Mouse (Mus musculus) limb, embryonic 15.5 days (tissue): ENCODE data around the gene Def6. TPM values are rescaled to one million over a fixed set of nuclear protein-coding genes. Genes with fewer than 3 reads are reported as not detected.

Experiments
- ATAC-seq: fragments of 200-750 bp; cut with Nextera tagmentation; 2 replicates; pipeline ENCODE4 v1.8.0; 2017; ENCODE audit warnings: low read depth, moderate TSS enrichment; ENCODE audit not compliant: insufficient number of reproducible peaks, low FRiP score, low TSS enrichment
- H3K27ac ChIP-seq: fragments of 300-500 bp; sonication (generic); 2 replicates; pipeline ENCODE4 v1.5.1; 2015; ENCODE audit warnings: moderate library complexity, mild to moderate bottlenecking, inconsistent platforms
- H3K27me3 ChIP-seq: fragments of 300-500 bp; sonication (generic); 2 replicates; pipeline ENCODE4 v1.6.1; 2015; ENCODE audit warnings: inconsistent platforms
- H3K36me3 ChIP-seq: fragments of 300-500 bp; sonication (generic); 2 replicates; pipeline ENCODE4 v1.6.1; 2015; ENCODE audit warnings: inconsistent platforms
- H3K4me1 ChIP-seq: fragments of 300-500 bp; sonication (generic); 2 replicates; pipeline ENCODE4 v1.6.1; 2015; ENCODE audit warnings: inconsistent platforms
- H3K4me2 ChIP-seq: fragments of 300-500 bp; sonication (generic); 2 replicates; pipeline ENCODE4 v1.6.1; 2015; ENCODE audit warnings: mild to moderate bottlenecking, inconsistent platforms
- H3K4me3 ChIP-seq: fragments of 300-500 bp; sonication (generic); 2 replicates; pipeline ENCODE4 v1.5.1; 2015; ENCODE audit warnings: mild to moderate bottlenecking, inconsistent platforms
- H3K9ac ChIP-seq: fragments of 300-500 bp; sonication (generic); 2 replicates; pipeline ENCODE4 v1.6.1; 2015; ENCODE audit warnings: inconsistent platforms
- H3K9me3 ChIP-seq: fragments of 300-500 bp; sonication (generic); 2 replicates; pipeline ENCODE4 v1.6.1; 2016; ENCODE audit warnings: inconsistent platforms
- WGBS: fragments of 180-500 bp; shearing (Covaris S2); methylation state at CpG from one replicate; pipeline ENCODE4 v1.1.7; 2015; 5-methylcytosine and 5-hydroxymethylcytosine counted together
- polyA plus RNA-seq: library from polyadenylated mRNA; unstranded; fragments of >200 nt; fragmentation: Nextera tagmentation; extraction: Ambion mirVana; gene quantifications from 2 replicates; pipeline ENCODE4 v1.2.1, GENCODE M21; 2015

Def6 gene
- polyA plus RNA-seq, 1 experiment from 2014 or later: 19.2 TPM

GRCm38 (mm10) chr17:28263181-28263894, 55.8 kb downstream of the Def6 start:
- Histone ChIP-seq H3K9me3 (no peaks in the 10 kb centered on the region), H3K36me3 (peaks cover 6% of the 10 kb centered on the region; the same call in 1 of the 2 replicates), H3K4me1 (peaks cover 24% of the 10 kb centered on the region), H3K4me2 (no peak overlapping the region), H3K27ac (no peak overlapping the region), H3K9ac (no peak overlapping the region), H3K4me3 (no peak overlapping the region), H3K27me3 (no peaks in the 10 kb centered on the region)
- ATAC-seq: no peak
- 58% methylated on average over 13 of the region's 13 CpGs for WGBS

- no peak overlapping the region for H3K4me2 ChIP-seq
- no peak for ATAC-seq
- peaks cover 38% of the 10 kb centered on the region for H3K4me1 ChIP-seq
- no peaks in the 10 kb centered on the region for H3K27me3 ChIP-seq
- H3K27ac ChIP-seq: no peak overlapping the region
- no peaks in the 10 kb centered on the region for H3K9me3 ChIP-seq
- H3K4me3 ChIP-seq: no peak overlapping the region
- WGBS: 83% methylated on average over 5 of the region's 5 CpGs
- H3K36me3 ChIP-seq: no peaks in the 10 kb centered on the region
- no peak overlapping the region for H3K9ac ChIP-seq
Measured at GRCm38 (mm10) chr17:28267251-28267650, 59.7 kb downstream of the Def6 start.

DNA sequence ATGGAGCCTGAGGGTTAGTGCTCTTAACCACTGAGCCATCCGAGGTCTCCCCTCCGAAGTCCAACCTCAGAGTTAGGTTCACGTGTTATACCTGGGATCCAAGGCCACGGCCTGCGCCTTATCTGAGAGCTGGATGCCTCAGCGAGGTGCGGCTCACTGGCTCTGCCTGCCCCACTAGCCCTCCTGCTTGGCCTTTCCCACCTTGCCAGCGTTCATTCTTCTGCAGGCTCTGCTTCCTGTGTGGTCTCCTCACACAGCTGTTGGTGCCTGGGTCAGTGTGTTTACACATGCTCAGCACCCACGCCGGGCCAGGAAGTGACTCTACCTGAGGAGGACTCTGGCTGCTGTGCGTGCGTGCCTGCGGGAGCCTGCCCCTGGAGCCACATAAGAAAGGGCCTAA, 62.6 kb downstream of the Def6 start:
- Histone ChIP-seq H3K9ac (no peak overlapping the region), H3K9me3 (no peaks in the 10 kb centered on the region), H3K27me3 (no peaks in the 10 kb centered on the region), H3K36me3 (no peaks in the 10 kb centered on the region), H3K4me3 (no peak overlapping the region), H3K4me2 (no peak overlapping the region), H3K27ac (peak overlapping the region; percentile 58; the same call in 1 of the 2 replicates), H3K4me1 (peaks cover 25% of the 10 kb centered on the region)
- WGBS: 59% methylated on average over 13 of the region's 13 CpGs
- no peak for ATAC-seq

- WGBS: 69% methylated on average over 12 of the region's 12 CpGs
- ATAC-seq: no peak
- Histone ChIP-seq H3K27me3 (no peaks in the 10 kb centered on the region), H3K9ac (no peak overlapping the region), H3K4me3 (no peak overlapping the region), H3K36me3 (no peaks in the 10 kb centered on the region), H3K27ac (peak overlapping the region; percentile 61; the same call in 1 of the 2 replicates), H3K4me1 (peaks cover 20% of the 10 kb centered on the region), H3K9me3 (no peaks in the 10 kb centered on the region), H3K4me2 (no peak overlapping the region)
Measured at GRCm38 (mm10) chr17:28271537-28272266, 64.1 kb downstream of the Def6 start.

GRCm38 (mm10) chr17:28272281-28272680, 64.7 kb downstream of the Def6 start:
- Histone ChIP-seq H3K36me3 (no peaks in the 10 kb centered on the region), H3K4me1 (peaks cover 23% of the 10 kb centered on the region), H3K4me2 (no peak overlapping the region), H3K27me3 (no peaks in the 10 kb centered on the region), H3K27ac (peak overlapping the region; percentile 18), H3K4me3 (no peak overlapping the region), H3K9me3 (no peaks in the 10 kb centered on the region), H3K9ac (no peak overlapping the region)
- 67% methylated on average over 9 of the region's 9 CpGs for WGBS
- ATAC-seq: no peak

DNA sequence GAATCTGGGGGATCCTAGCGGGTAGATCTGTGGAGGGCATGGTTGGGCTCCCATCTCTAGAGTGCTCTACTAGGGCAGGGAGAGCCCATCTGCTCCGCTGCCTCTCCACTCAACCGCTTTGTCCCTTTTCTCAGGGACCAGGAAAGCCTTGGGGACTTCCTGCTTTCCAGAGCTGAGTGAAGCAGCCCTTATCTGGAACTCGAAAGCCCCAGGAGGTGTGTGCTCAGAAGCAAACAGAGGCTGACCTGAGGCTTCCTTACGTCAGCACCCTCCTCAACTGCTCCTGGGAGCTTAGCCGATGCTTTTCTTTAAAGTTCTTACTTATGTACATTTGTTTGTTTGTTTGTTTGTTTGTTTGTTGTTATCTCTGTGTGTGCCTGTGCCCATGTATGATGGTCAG, 65.3 kb downstream of the Def6 start:
- Histone ChIP-seq H3K4me2 (no peak overlapping the region), H3K9me3 (no peaks in the 10 kb centered on the region), H3K27me3 (no peaks in the 10 kb centered on the region), H3K36me3 (no peaks in the 10 kb centered on the region), H3K27ac (peak overlapping the region; percentile 18; the same call in 1 of the 2 replicates), H3K9ac (no peak overlapping the region), H3K4me1 (peaks cover 29% of the 10 kb centered on the region), H3K4me3 (no peak overlapping the region)
- no peak for ATAC-seq
- 79% methylated on average over 6 of the region's 6 CpGs for WGBS

DNA sequence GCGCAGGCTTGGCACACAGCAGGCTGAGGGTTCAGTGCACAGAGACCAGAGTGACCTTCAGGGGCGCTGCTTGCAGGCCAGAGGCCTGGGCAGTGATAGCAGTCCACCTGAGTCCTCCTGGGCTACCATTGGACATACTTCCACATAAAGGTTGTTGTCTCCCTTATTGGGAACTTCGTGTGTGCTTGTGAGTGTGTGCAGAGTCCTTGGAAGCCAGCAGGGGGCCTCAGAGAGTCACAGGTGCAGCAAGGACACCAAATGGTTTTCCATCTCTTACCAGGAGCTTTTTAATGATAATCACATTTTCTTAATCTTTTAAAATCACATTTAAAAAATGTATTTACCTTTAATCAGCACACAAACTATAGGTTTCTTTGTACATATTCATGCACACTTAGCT, 67.2 kb downstream of the Def6 start:
- no peak overlapping the region for H3K4me2 ChIP-seq
- no peaks in the 10 kb centered on the region for H3K36me3 ChIP-seq
- H3K4me3 ChIP-seq: no peak overlapping the region
- 87% methylated on average over 3 of the region's 3 CpGs for WGBS
- peaks cover 43% of the 10 kb centered on the region for H3K4me1 ChIP-seq
- H3K27me3 ChIP-seq: no peaks in the 10 kb centered on the region
- H3K9me3 ChIP-seq: no peaks in the 10 kb centered on the region
- no peak overlapping the region for H3K27ac ChIP-seq
- no peak for ATAC-seq
- no peak overlapping the region for H3K9ac ChIP-seq

GRCm38 (mm10) chr17:28277226-28277625, 69.6 kb downstream of the Def6 start:
- no peak overlapping the region for H3K4me3 ChIP-seq
- H3K9me3 ChIP-seq: no peaks in the 10 kb centered on the region
- no peak overlapping the region for H3K9ac ChIP-seq
- H3K4me1 ChIP-seq: peaks cover 47% of the 10 kb centered on the region
- no peak for ATAC-seq
- no peaks in the 10 kb centered on the region for H3K36me3 ChIP-seq
- H3K27me3 ChIP-seq: no peaks in the 10 kb centered on the region
- no peak overlapping the region for H3K4me2 ChIP-seq
- 81% methylated on average over 14 of the region's 14 CpGs for WGBS
- H3K27ac ChIP-seq: no peak overlapping the region; the same call in 1 of the 2 replicates

- Histone ChIP-seq H3K9me3 (no peaks in the 10 kb centered on the region), H3K9ac (no peak overlapping the region), H3K36me3 (no peaks in the 10 kb centered on the region), H3K4me1 (peaks cover 45% of the 10 kb centered on the region), H3K27me3 (no peaks in the 10 kb centered on the region), H3K4me3 (no peak overlapping the region), H3K4me2 (no peak overlapping the region), H3K27ac (no peak overlapping the region)
- 70% methylated on average over 10 of the region's 10 CpGs for WGBS
- ATAC-seq: no peak
Measured at GRCm38 (mm10) chr17:28277721-28278120, 70.1 kb downstream of the Def6 start.

DNA sequence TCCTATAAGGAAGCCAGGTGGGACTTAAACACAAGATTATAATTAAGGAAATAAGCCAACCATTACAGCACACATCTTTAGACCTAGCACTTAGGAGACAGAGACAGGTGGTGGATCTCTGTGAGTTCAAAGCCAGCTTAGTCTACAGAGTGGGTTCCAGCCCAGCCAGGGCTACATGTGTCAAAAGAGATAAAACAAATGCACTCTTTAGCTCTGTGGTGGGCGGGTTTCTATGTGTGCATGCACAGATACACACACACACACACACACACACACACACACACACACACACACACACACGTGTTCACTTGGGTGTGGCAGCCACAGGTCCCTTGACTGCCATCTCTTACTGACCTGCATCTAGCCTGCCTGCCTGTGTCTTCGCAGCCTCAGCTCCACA, 70.6 kb downstream of the Def6 start:
- no peak overlapping the region for H3K27ac ChIP-seq
- H3K9me3 ChIP-seq: no peaks in the 10 kb centered on the region
- H3K36me3 ChIP-seq: no peaks in the 10 kb centered on the region
- ATAC-seq: no peak
- H3K9ac ChIP-seq: no peak overlapping the region
- 80% methylated on average over 3 of the region's 3 CpGs for WGBS
- peaks cover 48% of the 10 kb centered on the region for H3K4me1 ChIP-seq
- H3K4me2 ChIP-seq: no peak overlapping the region
- no peak overlapping the region for H3K4me3 ChIP-seq
- H3K27me3 ChIP-seq: no peaks in the 10 kb centered on the region
